Mouse (Mus musculus) small intestine, adult 2 months (tissue): ENCODE data around the gene Chrna7.

Experiments used
- CTCF ChIP-seq: fragments of 200-500 bp; IDR thresholded peaks from 2 replicates; pipeline ENCODE4 v1.5.1; 2012; ENCODE audit warnings: low read depth, mild to moderate bottlenecking, control low read depth, inconsistent platforms, low read length, moderate library complexity, mixed read lengths; ENCODE audit not compliant: insufficient replicate concordance, insufficient read length; ENCODE audit errors: extremely low read depth
- POLR2A ChIP-seq: fragments of 200-500 bp; IDR thresholded peaks from 2 replicates; pipeline ENCODE4 v1.6.1; 2012; ENCODE audit warnings: low read depth, mild to moderate bottlenecking, control low read depth, inconsistent platforms, low read length, moderate library complexity

DNA sequence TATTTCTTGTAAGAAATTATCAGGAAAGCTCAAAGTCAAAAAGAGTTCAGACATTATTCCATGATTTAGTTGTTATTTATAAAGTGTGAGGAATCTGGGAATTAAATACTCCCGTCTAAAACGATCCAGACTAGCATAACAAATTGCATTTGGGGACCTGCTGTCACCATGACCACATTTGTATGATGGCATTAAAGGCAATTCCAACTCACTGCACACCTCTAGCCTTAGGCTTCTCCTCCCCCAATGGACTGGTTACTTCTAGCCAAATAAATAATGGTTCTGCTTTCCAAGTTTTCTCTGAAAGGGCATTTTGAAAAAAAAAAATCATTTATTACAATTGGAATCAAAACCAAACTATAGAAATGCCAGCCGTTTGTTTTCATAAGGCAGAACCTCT, 63.6 kb downstream of the Chrna7 start:
- TF ChIP-seq CTCF (no peak), POLR2A (no peak)
